13 mouse cellular contexts compared by ENCODE assay signal in genomic region chr17:29024047-29024892, GRCm38 (mm10). TPM values are rescaled to one million over a fixed set of nuclear protein-coding genes. Genes with fewer than 3 reads are reported as not detected.
A peak's percentile ranks its signal among the peaks of the same experiment; 100 is the strongest.
DNase-seq lines count a peak whose midpoint lies in the region; ATAC-seq and TF ChIP-seq lines count a peak whose summit lies in the region.
"Had no signal": no experiment of that assay in that cellular context is flagged by ENCODE, and none has a peak within 500 bp of the region (broad histone marks: within the 10 kb centered on the region; RNA-seq: fewer than 3 reads in every experiment).

No protein-coding gene starts in this region.

- DNase-seq in thymus, postnatal 36 days = peak; percentile 45 to 54
- DNase-seq in thymus, postnatal 25 days = no peak
- no peak for DNase-seq in liver, embryonic 14.5 days (ENCODE audit: low read depth in 3 of 3, low spot score in 3 of 3)
- no peak for DNase-seq in spleen, postnatal 36 days (ENCODE audit: low spot score in 2 of 2)
- DNase-seq in midbrain, postnatal 0 days (ENCODE audit: low spot score) = no peak
- no peak for DNase-seq in left cerebral cortex, postnatal 25 days (ENCODE audit: low spot score in 2 of 2)
- DNase-seq: adrenal gland, postnatal 14 days; heart, postnatal 14 days; layer of hippocampus, adult 9-11 months; right cerebral cortex, postnatal 4 days had no signal

- no peak overlapping the region for H3K4me3 ChIP-seq in heart, embryonic 15.5 days
- no peak overlapping the region for H3K4me3 ChIP-seq in heart, embryonic 11.5 days (ENCODE audit: low read depth, low read length)
- no peak overlapping the region for H3K4me3 ChIP-seq in liver, embryonic 14.5 days (ENCODE audit: insufficient read depth in 1 of 2, low read depth in 2 of 2, low read length in 2 of 2)
- H3K4me3 ChIP-seq in midbrain, postnatal 0 days (ENCODE audit: low read depth, low read length) = no peak overlapping the region
- H3K4me3 ChIP-seq: forebrain, embryonic 10.5 days had no signal

- no peaks in the 10 kb centered on the region for H3K27me3 ChIP-seq in heart, embryonic 15.5 days
- no peaks in the 10 kb centered on the region for H3K27me3 ChIP-seq in heart, embryonic 11.5 days (ENCODE audit: control insufficient read depth, insufficient read depth, low read length)
- H3K27me3 ChIP-seq in liver, embryonic 14.5 days (ENCODE audit: control insufficient read depth, insufficient read depth, low read length) = no peaks in the 10 kb centered on the region
- H3K27me3 ChIP-seq in midbrain, postnatal 0 days (ENCODE audit: insufficient read depth, low read length) = no peaks in the 10 kb centered on the region

- no peak for TF ChIP-seq CTCF in liver, embryonic 14.5 days (IDR thresholded peaks at IDR 0.05; ENCODE audit: low read depth)
- no peak for TF ChIP-seq CTCF in midbrain, postnatal 0 days (IDR thresholded peaks at IDR 0.05)

- no peak for ATAC-seq in heart, embryonic 15.5 days (replicated peaks; ENCODE audit: insufficient number of reproducible peaks, insufficient read depth, low FRiP score, low read depth)
- no peak for ATAC-seq in heart, embryonic 11.5 days (replicated peaks; ENCODE audit: insufficient number of reproducible peaks, low FRiP score, low TSS enrichment)
- ATAC-seq in liver, embryonic 14.5 days (ENCODE audit: insufficient read depth) = no peak
- no peak for ATAC-seq in midbrain, postnatal 0 days (ENCODE audit: low FRiP score)

- H3K4me2 ChIP-seq in heart, embryonic 15.5 days = no peak overlapping the region
- H3K4me2 ChIP-seq in heart, embryonic 11.5 days = no peak overlapping the region
- peak overlapping the region; percentile 15; the same call in 1 of the 2 replicates for H3K4me2 ChIP-seq in liver, embryonic 14.5 days (ENCODE audit: low read depth)
- H3K4me2 ChIP-seq in midbrain, postnatal 0 days (ENCODE audit: low read depth, low read length, poor library complexity, severe bottlenecking) = no peak overlapping the region

- intact Hi-C loops in left cerebral cortex, postnatal 25 days (cut with DNase I) = no loop called here

- no peak overlapping the region for H3K9ac ChIP-seq in heart, embryonic 15.5 days
- no peak overlapping the region for H3K9ac ChIP-seq in heart, embryonic 11.5 days (ENCODE audit: low read depth, low read length)
- no peak overlapping the region for H3K9ac ChIP-seq in liver, embryonic 14.5 days (replicated peaks)
- no peak overlapping the region for H3K9ac ChIP-seq in midbrain, postnatal 0 days (replicated peaks; ENCODE audit: low read length, poor library complexity, severe bottlenecking)

- whole genome bisulfite sequencing in heart, embryonic 15.5 days = 67% methylated on average over 22 of the region's 22 CpGs
- 60% methylated on average over 22 of the region's 22 CpGs for WGBS in heart, embryonic 11.5 days (ENCODE audit: insufficient replicate concordance)
- WGBS in liver, embryonic 14.5 days (ENCODE audit: insufficient replicate concordance) = 47% methylated on average over 22 of the region's 22 CpGs
- 45% methylated on average over 22 of the region's 22 CpGs for WGBS in midbrain, postnatal 0 days

- TF ChIP-seq EP300 in liver, embryonic 14.5 days (IDR thresholded peaks at IDR 0.05; ENCODE audit: low read depth) = no peak

- no peaks in the 10 kb centered on the region for H3K9me3 ChIP-seq in heart, embryonic 15.5 days (replicated peaks)
- H3K9me3 ChIP-seq in heart, embryonic 11.5 days (replicated peaks; ENCODE audit: control insufficient read depth, low read length) = no peaks in the 10 kb centered on the region
- H3K9me3 ChIP-seq in liver, embryonic 14.5 days (ENCODE audit: control insufficient read depth, low read length) = no peaks in the 10 kb centered on the region
- H3K9me3 ChIP-seq in midbrain, postnatal 0 days (ENCODE audit: low read length) = no peaks in the 10 kb centered on the region
- H3K9me3 ChIP-seq: forebrain, embryonic 10.5 days had no signal

- H3K36me3 ChIP-seq in heart, embryonic 15.5 days = no peaks in the 10 kb centered on the region
- no peaks in the 10 kb centered on the region for H3K36me3 ChIP-seq in heart, embryonic 11.5 days (ENCODE audit: control insufficient read depth, insufficient read depth, low read length)
- H3K36me3 ChIP-seq in liver, embryonic 14.5 days (replicated peaks; ENCODE audit: control insufficient read depth, insufficient read depth, low read depth) = no peaks in the 10 kb centered on the region
- H3K36me3 ChIP-seq in midbrain, postnatal 0 days (ENCODE audit: insufficient read depth, low read length) = no peaks in the 10 kb centered on the region
- H3K36me3 ChIP-seq: forebrain, embryonic 10.5 days had no signal

- 0 out of 2 replicates have a peak overlapping the region, but pooled peaks have one; percentile 69 for H3K27ac ChIP-seq in heart, embryonic 15.5 days
- no peak overlapping the region for H3K27ac ChIP-seq in heart, embryonic 11.5 days (ENCODE audit: low read depth, low read length)
- no peak overlapping the region for H3K27ac ChIP-seq in liver, embryonic 14.5 days
- H3K27ac ChIP-seq in midbrain, postnatal 0 days (ENCODE audit: low read depth, low read length) = no peak overlapping the region
- H3K27ac ChIP-seq: forebrain, embryonic 10.5 days had no signal

- peaks cover 11% of the 10 kb centered on the region for H3K4me1 ChIP-seq in heart, embryonic 15.5 days (replicated peaks)
- peaks cover 4% of the 10 kb centered on the region; the same call in 1 of the 2 replicates for H3K4me1 ChIP-seq in heart, embryonic 11.5 days (ENCODE audit: control insufficient read depth, insufficient read depth, low read length)
- H3K4me1 ChIP-seq in liver, embryonic 14.5 days (replicated peaks; ENCODE audit: control insufficient read depth in 2 of 2, insufficient read depth in 2 of 2, low read length in 1 of 2) = peaks cover 0 to 6% of the 10 kb centered on the region in 2 experiments; a peak in 3 of 4 replicates
- no peaks in the 10 kb centered on the region for H3K4me1 ChIP-seq in midbrain, postnatal 0 days (ENCODE audit: insufficient read depth, low read length)

RNA-seq across cellular contexts. Expression of gene Srsf3, which starts 8.2 kb away (rescaled TPM):
- polyA plus RNA-seq in heart, embryonic 15.5 days (2015; fragmentation: Nextera tagmentation; extraction: Ambion mirVana) = 318 and 332 TPM in 2 replicates
- 420 and 433 TPM in 2 replicates for polyA plus RNA-seq in heart, embryonic 11.5 days (2014; fragmentation: Nextera tagmentation; extraction: Ambion mirVana)
- polyA plus RNA-seq in liver, embryonic 14.5 days (2012; rRNA removed) = 91.1 and 123 TPM in 2 replicates
- 269 and 272 TPM in 2 replicates for polyA plus RNA-seq in liver, embryonic 14.5 days (2014; fragmentation: Nextera tagmentation; extraction: Ambion mirVana)
- 119 and 193 TPM in 2 replicates for total RNA-seq in midbrain, postnatal 0 days (2014; rRNA removed)
- 284 and 296 TPM in 2 replicates for polyA plus RNA-seq in midbrain, postnatal 0 days (2015; fragmentation: Nextera tagmentation; extraction: Ambion mirVana)
- total RNA-seq in left cerebral cortex, postnatal 25 days (2021) = 100 to 1,000 TPM; 113 to 117 TPM

RNA-seq across cellular contexts. Expression of gene Stk38, which starts 16.5 kb away (rescaled TPM):
- polyA plus RNA-seq in heart, embryonic 15.5 days (2015; fragmentation: Nextera tagmentation; extraction: Ambion mirVana) = 73.6 and 78.0 TPM in 2 replicates
- polyA plus RNA-seq in heart, embryonic 11.5 days (2014; fragmentation: Nextera tagmentation; extraction: Ambion mirVana) = 92.7 and 98.4 TPM in 2 replicates
- polyA plus RNA-seq in liver, embryonic 14.5 days (2012; rRNA removed) = 24.5 and 31.8 TPM in 2 replicates
- polyA plus RNA-seq in liver, embryonic 14.5 days (2014; fragmentation: Nextera tagmentation; extraction: Ambion mirVana) = 29.2 and 32.7 TPM in 2 replicates
- 44.2 and 58.1 TPM in 2 replicates for total RNA-seq in midbrain, postnatal 0 days (2014; rRNA removed)
- 42.1 and 47.9 TPM in 2 replicates for polyA plus RNA-seq in midbrain, postnatal 0 days (2015; fragmentation: Nextera tagmentation; extraction: Ambion mirVana)
- total RNA-seq in left cerebral cortex, postnatal 25 days (2021) = 10 to 100 TPM; 44.9 to 59.3 TPM

Comparison
In these comparisons a context has a peak if more than half of its experiments do, and no peak if none do; other contexts are left out.
1. DNase-seq: peak in thymus, postnatal 36 days (2 of 2); none in thymus, postnatal 25 days (single experiment), liver, embryonic 14.5 days (0 of 3), spleen, postnatal 36 days (0 of 2), midbrain, postnatal 0 days (single experiment) and left cerebral cortex, postnatal 25 days (0 of 2).